Mouse (Mus musculus) midbrain, embryonic 15.5 days (tissue): Measurements from ENCODE around the gene Gm17631. TPM values are rescaled to one million over a fixed set of nuclear protein-coding genes. Genes with fewer than 3 reads are reported as not detected.
"Not testable (repeated sequence)": the region's sequence is repeated elsewhere in the genome, so short reads cannot be mapped to it uniquely, and the experiment has no call there.

ENCODE experiments used
- ATAC-seq: fragments of 200-750 bp; cut with Nextera tagmentation; replicated peaks from 2 replicates; pipeline ENCODE4 v1.8.0; 2017; ENCODE audit warnings: moderate TSS enrichment
- H3K27ac ChIP-seq: fragments of 300-500 bp; sonication (generic); 2 replicates; pipeline ENCODE4 v1.5.1; 2015; ENCODE audit warnings: mild to moderate bottlenecking, inconsistent platforms
- H3K27me3 ChIP-seq: fragments of 300-500 bp; sonication (generic); replicated peaks from 2 replicates; pipeline ENCODE4 v1.6.1; 2015; ENCODE audit warnings: inconsistent platforms
- H3K36me3 ChIP-seq: fragments of 300-500 bp; sonication (generic); replicated peaks from 2 replicates; pipeline ENCODE4 v1.6.1; 2015; ENCODE audit warnings: inconsistent platforms
- H3K4me1 ChIP-seq: fragments of 300-500 bp; sonication (generic); 2 replicates; pipeline ENCODE4 v1.6.1; 2015; ENCODE audit warnings: inconsistent platforms
- H3K4me2 ChIP-seq: fragments of 300-500 bp; sonication (generic); 2 replicates; pipeline ENCODE4 v1.6.1; 2015; ENCODE audit warnings: inconsistent platforms, mild to moderate bottlenecking, moderate library complexity
- H3K4me3 ChIP-seq: fragments of 300-500 bp; sonication (generic); 2 replicates; pipeline ENCODE4 v1.5.1; 2015; ENCODE audit warnings: mild to moderate bottlenecking, inconsistent platforms
- H3K9ac ChIP-seq: fragments of 300-500 bp; sonication (generic); 2 replicates; pipeline ENCODE4 v1.6.1; 2015; ENCODE audit warnings: mild to moderate bottlenecking, inconsistent platforms
- H3K9me3 ChIP-seq: fragments of 300-500 bp; sonication (generic); 2 replicates; pipeline ENCODE4 v1.6.1; 2016; ENCODE audit warnings: inconsistent platforms
- WGBS: fragments of 180-500 bp; shearing (Covaris S2); methylation state at CpG from one replicate; pipeline ENCODE4 v1.1.7; 2015; ENCODE audit warnings: mixed read lengths; 5-methylcytosine and 5-hydroxymethylcytosine counted together
- polyA plus RNA-seq: library from polyadenylated mRNA; unstranded; fragments of >200 nt; fragmentation: Nextera tagmentation; extraction: Ambion mirVana; gene quantifications from 2 replicates; pipeline ENCODE4 v1.2.1, GENCODE M21; 2015

Gene Gm17631
- not detected in 2 replicates for polyA plus RNA-seq

DNA sequence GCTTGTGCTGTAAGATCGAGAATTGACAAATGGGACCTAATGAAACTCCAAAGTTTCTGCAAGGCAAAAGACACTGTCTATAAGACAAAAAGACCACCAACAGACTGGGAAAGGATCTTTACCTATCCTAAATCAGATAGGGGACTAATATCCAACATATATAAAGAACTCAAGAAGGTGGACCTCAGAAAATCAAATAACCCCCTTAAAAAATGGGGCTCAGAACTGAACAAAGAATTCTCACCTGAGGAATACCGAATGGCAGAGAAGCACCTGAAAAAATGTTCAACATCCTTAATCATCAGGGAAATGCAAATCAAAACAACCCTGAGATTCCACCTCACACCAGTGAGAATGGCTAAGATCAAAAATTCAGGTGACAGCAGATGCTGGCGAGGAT, at the start of gene Gm17631:
TSS of gene Gm17631 (plus strand) at position 301 of the 400 bp plus-strand sequence.
- not testable (repeated sequence) for H3K27ac ChIP-seq, H3K9ac ChIP-seq, H3K4me3 ChIP-seq, H3K27me3 ChIP-seq, H3K4me2 ChIP-seq, H3K36me3 ChIP-seq, H3K4me1 ChIP-seq, ATAC-seq, H3K9me3 ChIP-seq
- WGBS, result no CpG with 5 or more reads among the region's 3 CpGs

GRCm38 (mm10) chr6:129817731-129818130, 44.7 kb upstream of the Gm17631 start:
- Histone ChIP-seq H3K4me1 (no peaks in the 10 kb centered on the region), H3K9me3 (0 out of 2 replicates have a peak, but pooled peaks cover 9% of the 10 kb centered on the region), H3K36me3 (no peaks in the 10 kb centered on the region), H3K9ac (no peak overlapping the region), H3K27me3 (no peaks in the 10 kb centered on the region), H3K27ac (no peak overlapping the region), H3K4me3 (no peak overlapping the region), H3K4me2 (no peak overlapping the region)
- no peak for ATAC-seq
- WGBS, result 67% methylated on average over 3 of the region's 3 CpGs

- Histone ChIP-seq H3K27ac (no peak overlapping the region), H3K4me3 (no peak overlapping the region), H3K4me2 (no peak overlapping the region), H3K36me3 (no peaks in the 10 kb centered on the region), H3K9ac (no peak overlapping the region), H3K9me3 (peaks cover 3% of the 10 kb centered on the region; the same call in 1 of the 2 replicates), H3K27me3 (no peaks in the 10 kb centered on the region), H3K4me1 (no peaks in the 10 kb centered on the region)
- no peak for ATAC-seq
- WGBS, result 83% methylated on average over 1 of the region's 1 CpGs
Measured at GRCm38 (mm10) chr6:129824004-129824403, 38.4 kb upstream of the Gm17631 start.

DNA sequence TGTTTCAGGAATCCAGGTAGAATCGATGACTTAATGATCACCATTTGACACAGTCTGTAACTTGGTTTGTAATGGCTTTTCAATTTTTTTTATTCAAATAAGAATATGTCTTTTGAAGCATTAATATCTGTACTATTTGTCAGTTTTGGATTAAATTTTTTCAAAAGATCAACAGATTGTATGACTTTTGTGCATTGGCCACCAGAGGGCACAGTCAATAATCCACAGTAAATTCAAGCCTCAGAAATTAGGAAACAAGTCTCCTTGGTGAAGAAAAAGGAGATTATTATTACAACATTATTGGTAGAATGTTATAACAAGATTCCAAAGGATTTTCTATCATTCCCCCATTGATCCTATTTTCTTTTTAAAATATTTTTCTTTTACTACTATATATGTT, 36.9 kb upstream of the Gm17631 start:
- Histone ChIP-seq H3K27me3 (no peaks in the 10 kb centered on the region), H3K4me3 (no peak overlapping the region), H3K27ac (no peak overlapping the region), H3K9ac (no peak overlapping the region), H3K36me3 (no peaks in the 10 kb centered on the region), H3K4me1 (no peaks in the 10 kb centered on the region), H3K4me2 (no peak overlapping the region), H3K9me3 (peaks cover 6% of the 10 kb centered on the region)
- no peak for ATAC-seq
- WGBS, result 83% methylated on average over 1 of the region's 1 CpGs

DNA sequence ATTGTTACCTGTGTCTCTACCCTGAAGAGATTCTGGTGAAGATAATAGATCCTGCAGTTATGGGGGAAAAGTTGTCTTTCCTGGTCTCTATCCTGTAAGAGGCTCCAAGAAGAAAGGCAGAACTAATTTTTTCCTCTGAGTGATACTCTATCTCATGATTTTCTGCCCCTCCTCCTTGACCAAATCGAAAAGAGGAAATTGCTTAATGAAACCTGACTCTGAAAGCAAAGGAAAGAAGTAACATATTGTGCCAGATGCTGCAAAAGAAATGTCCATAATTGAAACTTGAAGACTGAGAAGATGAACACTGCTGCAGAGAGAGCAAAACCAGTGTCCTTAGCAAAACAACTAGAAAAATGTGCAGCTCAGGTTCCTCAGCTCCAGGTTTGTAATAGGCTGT, 14.1 kb downstream of the Gm17631 start, which contains the start of gene Klra17:
TSS of gene Klra17 (minus strand) at position 124 of the 400 bp plus-strand sequence.
- H3K4me3 ChIP-seq, result no peak within 1 kb of the TSS
- H3K9ac ChIP-seq, result no peak within 1 kb of the TSS
- no peaks in the 10 kb centered on the region for H3K27me3 ChIP-seq
- peaks cover 15% of the 10 kb centered on the region for H3K9me3 ChIP-seq
- WGBS, result 24% methylated on average over 1 of the region's 1 CpGs
- H3K36me3 ChIP-seq, result no peaks in the 10 kb centered on the region
- no peaks in the 10 kb centered on the region for H3K4me1 ChIP-seq
- no peak for ATAC-seq
- H3K27ac ChIP-seq, result no peak within 1 kb of the TSS
- H3K4me2 ChIP-seq, result no peak within 1 kb of the TSS

GRCm38 (mm10) chr6:129882525-129882924, 20.1 kb downstream of the Gm17631 start:
- Histone ChIP-seq H3K27me3 (no peaks in the 10 kb centered on the region), H3K36me3 (no peaks in the 10 kb centered on the region), H3K4me3 (no peak overlapping the region), H3K9ac (no peak overlapping the region), H3K9me3 (peaks cover 12% of the 10 kb centered on the region), H3K27ac (no peak overlapping the region), H3K4me1 (no peaks in the 10 kb centered on the region), H3K4me2 (no peak overlapping the region)
- 82% methylated on average over 2 of the region's 2 CpGs for WGBS
- no peak for ATAC-seq

Other genes starting within 250 kb of the Gm17631 start
- 0.26 and 0.31 TPM in 2 replicates for gene Klrk1, start 238.8 kb upstream of the Gm17631 start, polyA plus RNA-seq
- gene Klrc3, start 219.3 kb upstream of the Gm17631 start, polyA plus RNA-seq, result not detected in 2 replicates
- gene Klrc2, start 202.0 kb upstream of the Gm17631 start, polyA plus RNA-seq, result not detected in 2 replicates
- gene Klrc1, start 183.7 kb upstream of the Gm17631 start, polyA plus RNA-seq, result not detected in 2 replicates
- gene Klri1, start 145.5 kb upstream of the Gm17631 start, polyA plus RNA-seq, result not detected in 2 replicates
- not detected in 2 replicates for gene Klri2, start 122.2 kb upstream of the Gm17631 start, polyA plus RNA-seq
- not detected in 2 replicates for gene Gm156, start 78.4 kb upstream of the Gm17631 start, polyA plus RNA-seq
- gene Klra17, start 14.0 kb downstream of the Gm17631 start, polyA plus RNA-seq, result not detected in 2 replicates
- gene Klra5, start 55.0 kb downstream of the Gm17631 start, polyA plus RNA-seq, result not detected in 2 replicates
- gene Klra6, start 164.3 kb downstream of the Gm17631 start, polyA plus RNA-seq, result not detected in 2 replicates
- gene Klra4, start 204.6 kb downstream of the Gm17631 start, polyA plus RNA-seq, result not detected in 2 replicates